Mouse (Mus musculus): ENCODE results near the gene Ddx20.
"Not testable (repeated sequence)": the region's sequence is repeated elsewhere in the genome, so short reads cannot be mapped to it uniquely, and the experiment has no call there.

Ddx20 gene

GRCm38 (mm10) chr3:105705061-105705549, 17.7 kb upstream of the Ddx20 start:
- DNase-seq (ENCODE audit: low spot score) = peak; percentile 73

- DNase-seq (ENCODE audit: low spot score) = peak; percentile 77
Measured at GRCm38 (mm10) chr3:105704031-105705008, 16.9 kb upstream of the Ddx20 start, which contains the start of gene Inka2. TSS of gene Inka2 (plus strand) at chr3:105704599.

- no peak for DNase-seq (ENCODE audit: low spot score)
Measured at GRCm38 (mm10) chr3:105703571-105703970, 16.2 kb upstream of the Ddx20 start.

GRCm38 (mm10) chr3:105701399-105701798, 14.0 kb upstream of the Ddx20 start:
- DNase-seq (ENCODE audit: low spot score) = no peak

GRCm38 (mm10) chr3:105700786-105701185, 13.4 kb upstream of the Ddx20 start:
- DNase-seq (ENCODE audit: low spot score) = not testable (repeated sequence)

GRCm38 (mm10) chr3:105699241-105699933, 12.0 kb upstream of the Ddx20 start:
- no peak for DNase-seq (ENCODE audit: low spot score)

GRCm38 (mm10) chr3:105698311-105698710, 10.9 kb upstream of the Ddx20 start:
- no peak for DNase-seq (ENCODE audit: low spot score)

GRCm38 (mm10) chr3:105697148-105697441, 9.7 kb upstream of the Ddx20 start:
- DNase-seq (ENCODE audit: low spot score) = no peak

- no peak for DNase-seq (ENCODE audit: low spot score)
Measured at GRCm38 (mm10) chr3:105696387-105697147, 9.2 kb upstream of the Ddx20 start.

- DNase-seq (ENCODE audit: low spot score) = no peak
Measured at GRCm38 (mm10) chr3:105695476-105696386, 8.4 kb upstream of the Ddx20 start.

GRCm38 (mm10) chr3:105693327-105694080, 6.1 kb upstream of the Ddx20 start:
- no peak for DNase-seq (ENCODE audit: low spot score)

GRCm38 (mm10) chr3:105688536-105688935, 1.2 kb upstream of the Ddx20 start:
- no peak for DNase-seq (ENCODE audit: low spot score)

GRCm38 (mm10) chr3:105686394-105687323, 715 bp downstream of the Ddx20 start:
- no peak for DNase-seq (ENCODE audit: low spot score)

GRCm38 (mm10) chr3:105680346-105680745, 7.0 kb downstream of the Ddx20 start:
- DNase-seq (ENCODE audit: low spot score) = no peak

- no peak for DNase-seq (ENCODE audit: low spot score)
Measured at GRCm38 (mm10) chr3:105675932-105676331, 11.4 kb downstream of the Ddx20 start.

- DNase-seq (ENCODE audit: low spot score) = peak; percentile 20
Measured at GRCm38 (mm10) chr3:105674595-105675218, 12.7 kb downstream of the Ddx20 start.

- DNase-seq (ENCODE audit: low spot score) = no peak
Measured at GRCm38 (mm10) chr3:105670801-105671200, 16.6 kb downstream of the Ddx20 start.

GRCm38 (mm10) chr3:105669776-105670175, 17.6 kb downstream of the Ddx20 start:
- no peak for DNase-seq (ENCODE audit: low spot score)

GRCm38 (mm10) chr3:105668161-105668560, 19.2 kb downstream of the Ddx20 start:
- DNase-seq (ENCODE audit: low spot score) = no peak

Measured in ovary, postnatal 36 days (tissue).